Mouse (Mus musculus): ENCODE data around the gene Magi1.

Gene Magi1

DNA sequence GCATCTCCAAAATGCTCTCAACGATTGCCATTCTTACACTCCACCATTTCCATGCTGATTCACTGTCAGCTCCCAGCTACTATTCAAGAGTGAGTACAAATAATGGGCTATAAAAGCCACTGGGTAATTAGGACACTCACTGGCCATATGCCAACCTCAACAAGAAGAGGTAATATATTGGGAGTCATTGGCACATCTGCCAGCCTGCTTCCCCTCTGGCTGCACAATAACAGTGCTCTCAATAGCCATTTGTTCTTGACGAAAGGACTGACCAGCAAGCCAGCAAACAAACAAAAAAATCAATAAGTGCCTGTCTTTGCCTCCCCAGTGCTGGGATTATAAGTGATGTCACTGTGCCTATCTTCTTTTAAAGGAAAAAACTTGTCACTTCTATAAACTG lies 326.5 kb downstream of the Magi1 start:
- DNase-seq, result no peak

- no peak for DNase-seq
Observed at GRCm38 (mm10) chr6:93946612-93947011, 337.1 kb downstream of the Magi1 start.

DNA sequence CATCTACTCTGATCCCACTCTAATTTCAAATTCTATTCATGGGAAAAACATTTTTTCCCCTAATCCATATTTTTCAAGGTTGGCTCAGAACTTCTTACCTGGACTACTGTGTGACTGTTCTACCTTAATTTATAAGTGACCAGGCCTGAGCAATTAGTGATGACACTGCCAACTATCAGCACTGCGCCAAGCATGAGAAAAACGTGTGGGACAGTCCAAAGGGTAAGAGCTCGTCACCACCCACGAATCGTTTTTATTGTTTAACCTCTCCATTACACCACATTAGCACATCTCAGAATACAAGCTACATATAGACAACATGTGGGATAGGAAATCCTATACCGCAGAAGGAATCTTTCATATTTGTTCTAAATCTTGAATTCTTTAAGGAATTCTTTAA lies 347.4 kb downstream of the Magi1 start:
- no peak for DNase-seq

DNA sequence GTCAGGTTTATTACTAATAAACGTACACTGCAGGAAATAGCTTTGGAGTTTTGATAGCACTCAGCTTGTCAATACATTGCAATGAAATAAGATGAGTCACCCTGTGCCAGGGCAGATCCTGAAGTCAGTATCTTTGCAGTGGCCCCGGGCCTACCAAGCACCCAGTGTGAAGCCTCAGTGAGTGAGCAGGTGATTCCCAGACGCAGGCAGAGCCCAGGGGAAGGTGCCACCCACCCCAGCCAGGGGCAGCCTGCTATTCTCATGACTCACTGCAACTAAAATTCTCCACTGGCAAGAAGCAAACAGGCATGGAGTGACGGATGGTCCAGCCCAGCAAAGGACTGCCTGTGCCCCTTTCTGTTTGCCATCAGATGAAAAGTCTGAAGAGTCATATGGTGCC lies 347.9 kb downstream of the Magi1 start:
- DNase-seq, result no peak

- no peak for DNase-seq
Observed at GRCm38 (mm10) chr6:93934700-93935099, 349.0 kb downstream of the Magi1 start.

DNA sequence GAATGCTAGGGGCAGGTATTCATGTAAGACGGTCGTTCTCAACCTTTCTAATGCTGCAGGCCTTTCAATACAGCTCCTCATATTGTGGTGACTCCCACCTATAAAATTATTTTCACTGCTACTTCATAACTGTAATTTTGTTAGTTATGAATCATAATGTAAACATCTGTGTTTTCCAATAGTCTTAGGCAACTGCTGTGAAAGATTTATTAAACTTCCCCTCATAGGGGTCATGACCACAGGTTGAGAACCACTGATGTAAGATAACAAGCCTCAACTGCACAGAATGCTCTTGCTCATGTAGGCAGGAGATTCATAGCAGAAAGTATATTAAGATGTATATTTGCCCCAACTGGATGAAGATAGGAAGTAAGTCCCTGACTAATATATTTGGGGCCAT lies 359.1 kb downstream of the Magi1 start:
- DNase-seq, result no peak

DNA sequence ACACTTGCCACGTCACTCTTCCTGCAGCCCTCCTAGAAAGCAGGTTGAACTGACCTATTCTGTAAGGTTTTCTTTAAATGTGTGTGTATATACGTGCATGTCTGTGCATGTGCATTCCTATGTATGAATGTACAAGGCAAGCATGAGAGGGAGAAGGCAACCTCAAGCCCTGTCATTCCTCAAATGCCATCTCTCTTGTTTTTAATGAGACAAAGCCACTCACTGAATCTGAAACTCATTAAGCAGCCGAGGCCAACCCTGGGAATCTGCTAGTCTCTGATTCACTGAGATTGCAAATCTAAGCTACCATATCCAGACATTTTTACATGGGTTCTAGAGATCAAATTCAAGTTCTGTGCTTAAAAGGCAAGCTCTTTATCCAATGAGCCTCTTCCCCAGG lies 359.7 kb downstream of the Magi1 start:
- DNase-seq, result no peak

- DNase-seq, result no peak
Observed at GRCm38 (mm10) chr6:93923351-93923750, 360.4 kb downstream of the Magi1 start.

DNA sequence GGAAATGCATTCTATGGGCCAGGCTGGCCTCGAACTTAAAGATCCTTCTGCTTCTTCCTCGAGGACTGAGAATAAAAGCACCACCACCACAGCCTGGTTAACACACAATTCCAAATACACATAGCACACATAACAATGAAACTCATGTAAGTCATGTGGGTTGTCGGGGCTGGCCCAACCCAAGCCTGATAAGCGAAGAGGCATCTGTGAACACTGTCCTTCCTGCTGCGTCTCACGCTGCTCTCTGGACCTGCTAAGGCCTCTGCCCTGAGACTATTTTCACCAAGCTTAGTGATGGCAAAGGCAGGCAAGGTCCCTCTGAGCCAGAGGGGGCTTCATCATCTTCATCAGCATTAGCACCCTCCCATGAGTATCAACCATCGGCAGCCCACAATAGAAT lies 360.8 kb downstream of the Magi1 start:
- DNase-seq, result no peak

DNA sequence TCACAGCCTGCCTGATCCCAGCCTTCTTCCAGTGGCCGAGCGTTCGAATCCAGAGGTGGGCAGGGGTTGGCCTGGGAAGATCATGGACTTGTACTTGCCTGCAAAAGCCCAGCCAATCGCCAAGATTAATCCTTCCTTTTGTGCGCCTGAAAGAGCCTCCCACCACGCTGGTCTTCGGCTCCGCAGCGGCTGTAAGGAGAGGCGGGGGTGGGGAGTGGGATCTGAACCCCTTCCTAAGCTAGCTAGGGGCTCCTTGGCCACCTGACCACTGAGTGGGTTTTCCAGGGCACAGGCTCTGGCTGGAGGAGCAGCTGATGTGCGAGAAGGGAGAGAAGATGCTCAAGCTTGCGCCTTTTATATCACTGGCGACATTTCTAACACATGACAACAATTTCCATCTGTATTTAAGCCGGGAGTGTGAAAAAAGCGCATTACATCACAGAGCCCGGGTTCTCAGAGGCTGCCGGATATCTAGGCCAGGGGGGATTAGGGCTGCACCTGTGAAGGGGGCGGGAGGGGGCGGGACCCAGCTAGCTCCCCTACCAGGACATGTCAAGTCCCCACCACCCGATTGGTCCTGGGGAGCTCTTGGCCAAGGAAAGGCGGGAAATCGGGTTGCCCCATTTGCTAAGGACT lies 370.4 kb downstream of the Magi1 start:
- DNase-seq, result no peak

DNA sequence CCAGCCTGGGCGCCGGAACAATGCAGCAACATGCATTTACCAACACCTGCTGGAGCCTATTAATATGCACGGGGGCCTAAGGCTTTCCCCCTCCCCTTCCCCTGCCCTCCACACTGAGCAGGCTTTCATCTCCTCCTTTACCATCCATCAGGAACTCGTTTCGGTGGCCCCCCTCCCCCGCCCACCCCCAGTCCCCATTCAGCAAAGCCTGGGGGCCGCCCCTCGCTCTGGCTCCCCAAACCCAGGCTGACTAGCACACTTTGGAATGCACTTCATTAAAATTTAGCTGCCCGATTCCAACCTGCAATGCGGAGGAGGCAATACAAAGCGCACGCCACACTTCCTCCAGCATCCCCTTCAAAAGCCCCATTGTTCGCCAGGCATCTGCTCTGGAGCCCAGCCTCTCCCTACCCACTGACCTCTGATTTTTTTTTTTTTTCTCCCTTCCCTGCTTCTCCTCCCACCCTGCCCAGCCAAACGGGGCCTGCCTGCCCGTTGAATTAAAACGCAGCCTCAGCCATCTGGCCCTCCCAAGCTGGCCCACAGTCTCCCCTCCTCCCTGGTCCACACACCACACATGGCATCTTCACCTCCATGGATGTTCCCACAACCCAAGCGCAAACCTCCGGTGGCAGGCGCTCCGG lies 371.0 kb downstream of the Magi1 start:
- peak; percentile 21 for DNase-seq

DNA sequence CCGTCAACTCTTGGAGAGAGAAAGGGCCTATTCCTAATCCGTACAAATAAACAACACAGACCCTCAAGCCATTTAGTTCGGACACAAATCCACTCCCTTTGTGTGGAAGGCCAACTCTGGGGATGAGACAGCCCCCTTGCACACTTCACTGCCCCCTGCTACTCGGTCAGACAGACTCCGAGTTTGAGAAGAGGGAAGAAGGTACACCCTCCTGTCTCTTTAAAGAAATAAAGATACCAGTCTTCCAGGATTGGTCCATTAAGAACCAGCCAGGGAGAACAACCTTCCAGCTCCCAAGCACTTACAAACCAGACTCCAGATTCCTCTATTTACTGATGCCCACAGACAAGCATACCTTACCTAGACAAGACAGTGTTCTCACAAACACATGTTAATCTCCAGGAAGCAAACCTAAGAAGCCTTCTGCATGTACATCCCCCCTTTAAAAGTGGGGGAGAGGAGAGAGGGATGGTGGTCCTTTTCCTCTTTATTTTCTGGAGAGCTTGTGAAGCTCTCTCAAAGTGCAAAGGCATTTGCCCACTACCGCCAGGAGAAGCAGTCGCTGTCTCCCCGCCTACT lies 371.6 kb downstream of the Magi1 start:
- no peak for DNase-seq

GRCm38 (mm10) chr6:93911420-93911819 lies 372.3 kb downstream of the Magi1 start:
- no peak for DNase-seq

GRCm38 (mm10) chr6:93909976-93910375 lies 373.7 kb downstream of the Magi1 start:
- no peak for DNase-seq

DNA sequence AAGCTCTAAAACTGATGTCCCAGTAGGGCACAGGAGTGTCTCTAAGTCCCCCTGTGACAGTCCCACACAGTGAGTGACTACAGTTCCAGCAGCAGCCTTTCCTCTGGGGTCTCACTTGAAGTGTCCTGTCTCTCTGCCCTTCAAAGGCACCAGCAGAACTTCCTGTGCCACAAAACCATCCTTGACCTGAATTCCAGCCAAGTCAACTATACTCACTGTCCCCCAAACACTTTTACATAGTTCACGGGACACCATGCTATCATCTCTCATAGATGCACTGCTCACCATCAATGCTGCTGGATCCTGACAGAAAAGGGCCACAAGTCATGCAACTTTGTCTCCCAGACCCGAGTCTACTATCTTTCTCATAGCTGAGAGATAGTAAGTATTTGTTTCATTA lies 378.7 kb downstream of the Magi1 start:
- DNase-seq, result no peak

DNA sequence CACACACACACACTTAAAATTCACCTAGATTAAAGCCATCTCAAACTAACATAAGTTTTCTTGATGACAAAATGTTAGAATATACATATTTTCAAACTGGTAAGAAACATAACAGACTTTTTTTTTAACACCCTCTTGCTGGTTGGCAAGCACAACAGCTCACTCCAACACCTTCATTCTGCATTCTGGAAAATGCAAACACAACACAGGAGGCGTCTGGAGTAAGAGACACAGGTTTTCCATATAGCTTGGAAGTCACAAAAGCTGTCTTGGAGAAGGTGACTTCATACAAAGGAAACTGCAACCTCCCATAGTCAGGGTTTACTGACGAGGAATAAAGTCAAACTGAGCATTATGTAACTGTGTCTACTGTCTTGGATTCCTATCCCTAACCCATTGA lies 381.5 kb downstream of the Magi1 start:
- no peak for DNase-seq

DNA sequence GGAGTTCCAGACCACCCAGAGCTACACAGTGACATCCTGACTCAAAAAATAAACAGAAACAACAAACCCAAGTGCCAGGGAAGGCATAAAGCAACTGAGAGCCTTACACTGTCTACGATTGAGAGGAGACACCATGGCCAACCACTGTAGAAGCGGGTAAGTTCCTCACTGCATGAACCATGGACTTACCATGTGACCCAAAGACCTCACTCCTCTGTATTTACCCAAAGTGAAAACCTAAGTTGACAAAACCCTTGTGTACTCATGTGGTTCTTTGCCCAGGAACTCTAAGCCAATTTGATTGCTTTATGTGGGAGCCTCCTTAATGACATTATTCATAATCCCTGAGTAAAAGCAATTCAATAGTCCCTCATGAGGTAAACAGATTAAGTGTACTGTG lies 382.3 kb downstream of the Magi1 start:
- DNase-seq, result no peak

DNA sequence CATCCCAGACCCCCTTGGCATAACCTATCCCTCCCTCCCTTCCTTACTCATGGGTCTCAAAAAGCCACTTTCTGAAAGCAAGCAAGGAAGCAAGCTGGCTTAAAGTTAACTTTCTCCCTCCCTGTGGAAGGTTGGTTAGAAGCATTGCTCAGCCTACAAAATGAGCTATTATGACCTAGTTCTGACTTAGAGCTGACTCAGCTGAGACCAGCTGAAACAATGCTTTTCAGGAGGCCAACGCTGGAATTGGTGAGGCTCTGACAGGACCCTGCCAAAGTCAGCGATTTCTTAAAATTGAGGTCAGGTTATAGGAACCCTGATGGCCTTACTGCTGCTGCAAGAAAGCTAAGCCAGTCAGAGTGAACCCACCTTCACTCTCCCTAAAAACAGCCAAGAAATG lies 386.2 kb downstream of the Magi1 start:
- DNase-seq, result no peak

DNA sequence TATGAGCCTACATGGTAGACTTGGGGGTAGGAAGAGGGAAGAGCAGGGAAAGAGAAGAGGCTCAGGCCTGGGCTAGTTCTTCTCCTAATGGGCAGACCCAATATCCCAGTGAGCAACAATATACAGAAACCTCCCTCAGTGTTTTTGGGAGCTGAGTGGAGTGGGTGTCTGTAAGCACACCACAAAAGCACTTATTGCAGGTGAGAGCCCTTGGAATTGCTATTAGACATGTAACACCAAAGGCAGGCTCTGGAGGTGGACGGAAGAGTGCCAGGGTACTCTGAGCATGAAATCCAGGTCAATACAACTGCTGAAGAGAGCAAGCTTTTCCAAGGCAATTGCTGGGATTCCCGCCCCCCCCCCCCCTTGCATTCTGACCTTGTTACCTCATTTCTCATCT lies 388.0 kb downstream of the Magi1 start:
- DNase-seq, result no peak

- no peak for DNase-seq
Observed at GRCm38 (mm10) chr6:93893956-93894355, 389.8 kb downstream of the Magi1 start.

DNA sequence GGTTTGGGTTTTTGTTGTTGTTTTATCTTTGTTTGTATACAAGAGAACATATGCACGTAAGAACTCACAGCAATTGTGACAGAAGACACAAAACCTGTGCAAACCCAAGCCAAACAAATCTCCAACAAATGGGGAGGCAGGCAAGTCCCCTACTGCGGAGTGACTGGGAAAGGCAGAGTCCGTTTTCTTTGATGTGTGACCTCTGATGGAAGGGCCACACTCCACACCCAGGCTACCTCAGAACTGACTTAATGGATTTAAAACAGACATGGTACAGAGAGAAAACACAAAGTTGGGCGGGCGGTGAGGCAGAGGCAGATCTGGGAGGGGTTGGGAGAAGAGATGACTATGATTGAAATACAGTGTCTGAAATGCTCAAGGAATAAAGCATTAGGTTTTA lies 390.8 kb downstream of the Magi1 start:
- DNase-seq, result no peak

DNA sequence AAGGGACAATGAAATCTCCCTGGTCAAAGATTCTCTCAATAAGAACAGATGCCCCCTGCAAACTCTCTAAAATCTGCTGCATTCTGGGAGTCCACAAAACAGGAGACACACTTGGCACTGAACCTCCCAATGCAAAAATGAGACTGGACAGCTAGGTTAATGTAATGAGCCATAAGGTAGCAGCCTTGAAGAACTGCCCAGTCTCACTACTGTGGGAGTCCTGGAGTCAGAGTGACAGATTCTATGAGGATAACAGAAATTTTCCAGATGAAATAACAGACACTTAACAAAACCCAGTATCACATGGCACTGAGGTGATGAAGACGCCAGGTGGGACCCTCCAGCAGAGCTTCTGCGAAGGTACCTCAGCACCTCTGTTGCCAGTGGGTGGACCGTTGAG lies 393.7 kb downstream of the Magi1 start:
- no peak for DNase-seq

DNA sequence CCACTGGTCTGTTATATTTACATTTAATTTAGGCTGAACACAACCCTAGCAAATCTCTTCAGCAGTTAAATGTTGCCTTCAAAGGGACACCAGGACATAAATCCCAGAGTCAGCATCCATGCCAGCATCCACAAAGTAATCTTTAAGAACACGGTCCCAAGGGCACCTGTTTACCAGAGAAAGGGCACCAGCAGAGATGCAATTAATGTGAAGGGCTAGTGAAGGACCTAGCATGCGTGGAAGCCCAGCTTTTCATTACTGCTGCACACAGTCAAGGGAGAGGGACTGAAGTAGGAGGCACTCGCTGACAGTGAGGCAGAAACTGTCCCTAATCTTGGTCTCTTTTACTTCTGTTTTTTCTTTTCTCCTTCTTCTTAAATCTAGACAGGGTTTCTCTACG lies 406.4 kb downstream of the Magi1 start:
- no peak for DNase-seq

DNA sequence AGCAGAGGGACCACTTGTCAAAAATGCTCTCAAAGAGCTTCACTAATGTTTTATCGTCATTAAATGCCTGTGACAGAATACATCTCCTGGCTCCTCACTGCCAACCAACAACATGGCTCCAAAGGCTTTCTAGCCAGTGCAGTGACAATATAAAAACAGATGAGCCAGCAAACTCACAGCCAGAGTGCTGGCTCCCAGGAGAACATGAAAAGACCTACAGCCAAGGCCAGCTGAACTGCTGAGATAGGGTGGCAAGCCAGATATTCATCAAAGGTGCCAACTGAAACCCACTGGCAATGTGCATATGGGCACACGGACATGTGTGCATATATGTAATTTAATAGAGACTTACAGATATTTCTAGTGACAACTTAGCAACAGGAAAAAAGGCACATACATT lies 408.8 kb downstream of the Magi1 start:
- no peak for DNase-seq

DNA sequence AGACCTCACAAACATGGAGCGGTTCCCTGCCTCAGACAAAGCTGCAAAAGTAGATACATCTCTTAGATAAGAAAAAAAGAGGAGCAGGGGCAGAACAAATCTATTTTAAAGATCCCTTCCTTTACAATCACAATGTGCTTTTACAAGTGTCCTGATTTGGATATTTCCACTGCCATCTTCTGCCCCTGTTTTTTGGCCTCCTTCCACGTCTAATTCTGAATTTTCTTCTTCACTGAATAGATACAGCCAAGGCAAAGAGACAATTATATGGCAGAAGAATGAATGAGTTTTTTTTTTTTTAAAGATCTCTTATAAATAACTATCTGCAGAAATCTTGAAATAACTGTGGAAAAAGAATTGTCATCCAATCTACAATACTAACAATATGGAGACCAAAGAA lies 409.3 kb downstream of the Magi1 start:
- DNase-seq, result no peak

Measured in kidney, postnatal 10 days (tissue).